Mouse (Mus musculus): ENCODE results near the gene Zfp296.

DNA sequence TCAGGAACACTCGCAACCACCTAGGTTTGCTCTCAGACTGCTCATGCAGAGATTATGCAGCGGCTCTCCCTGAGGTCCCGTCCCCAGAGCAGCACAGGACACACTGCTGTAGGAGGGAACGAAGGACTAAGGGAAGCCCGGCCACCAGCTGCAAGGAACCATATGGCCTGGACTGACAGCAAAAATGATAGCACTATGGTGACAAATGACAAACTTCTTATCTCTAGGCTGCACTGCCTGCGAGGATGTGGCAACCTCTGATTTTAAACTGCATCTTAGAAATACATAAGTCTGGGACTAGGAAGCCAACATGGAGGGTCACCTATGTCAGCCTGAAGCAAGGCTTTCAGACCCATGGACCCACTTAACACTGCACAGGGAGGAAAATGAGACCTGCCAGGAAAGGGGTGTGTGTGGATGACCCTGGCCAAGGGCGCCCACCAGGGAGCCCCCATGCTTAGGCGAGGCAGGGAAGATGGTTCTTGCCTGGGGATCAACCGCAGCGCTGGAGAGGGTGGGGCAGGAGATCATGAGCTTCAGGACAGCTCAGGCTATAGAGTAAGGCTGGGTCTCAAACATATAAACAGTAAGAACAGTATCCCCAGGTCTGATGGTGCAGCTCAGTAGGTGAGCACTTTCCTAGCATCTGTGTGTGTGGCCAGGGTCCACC is 16.1 kb downstream of the Zfp296 start:
- TF ChIP-seq POLR2A (IDR thresholded peaks at IDR 0.05; ENCODE audit: low read depth, low read length), result no peak
- no peak for TF ChIP-seq CTCF (conservative IDR thresholded peaks at IDR 0.05; ENCODE audit: insufficient read depth, insufficient read length, low read depth, low read length)

All from kidney, adult 2 months (tissue).